Mouse (Mus musculus) skeletal muscle tissue, postnatal 0 days (tissue): ENCODE measurements around the gene Adamts10. TPM values are rescaled to one million over a fixed set of nuclear protein-coding genes. Genes with fewer than 3 reads are reported as not detected.

Source experiments
- polyA plus RNA-seq: library from polyadenylated mRNA; unstranded; fragments of >200 nt; fragmentation: Nextera tagmentation; extraction: Ambion mirVana; gene quantifications from 2 replicates; pipeline ENCODE4 v1.2.1, GENCODE M21; 2015

The Adamts10 gene
- 19.9 and 20.2 TPM in 2 replicates for polyA plus RNA-seq

GRCm38 (mm10) chr17:33523918-33524755, at the start of gene Adamts10:
Adamts10 (plus strand) TSS chr17:33524204.

GRCm38 (mm10) chr17:33555223-33555855, 31.3 kb downstream of the Adamts10 start, which contains the start of gene Myo1f:
Myo1f (plus strand) TSS chr17:33555707.

Other genes with a start within 250 kb of the Adamts10 start
- 6.5 and 6.8 TPM in 2 replicates for gene Zfp955b, start 234.7 kb upstream of the Adamts10 start, polyA plus RNA-seq
- gene Zfp81, start 165.3 kb upstream of the Adamts10 start, polyA plus RNA-seq = 3.4 and 4.2 TPM in 2 replicates
- gene Zfp101, start 129.6 kb upstream of the Adamts10 start, polyA plus RNA-seq = 3.1 and 5.5 TPM in 2 replicates
- gene Actl9, start 91.3 kb upstream of the Adamts10 start, polyA plus RNA-seq = not detected in 2 replicates
- 2.2 and 2.6 TPM in 2 replicates for gene Myo1f, start 31.5 kb downstream of the Adamts10 start, polyA plus RNA-seq
- gene Zfp414, start 104.9 kb downstream of the Adamts10 start, polyA plus RNA-seq = 24.4 and 25.3 TPM in 2 replicates
- gene Pram1, start 113.9 kb downstream of the Adamts10 start, polyA plus RNA-seq = 0.26 and 0.29 TPM in 2 replicates
- 96.2 and 131 TPM in 2 replicates for gene Hnrnpm, start 162.7 kb downstream of the Adamts10 start, polyA plus RNA-seq
- 75.3 and 77.9 TPM in 2 replicates for gene March2, start 194.5 kb downstream of the Adamts10 start, polyA plus RNA-seq
- gene Rab11b, start 236.3 kb downstream of the Adamts10 start, polyA plus RNA-seq = 235 and 237 TPM in 2 replicates